Mouse (Mus musculus): ENCODE measurements at regions not wholly inside any gene's neighbourhood (a gene's known extent, or its start where the extent isn't known, plus 50 kb on each side); places are given as distances from the start of the nearest gene placed in this dataset.

DNA sequence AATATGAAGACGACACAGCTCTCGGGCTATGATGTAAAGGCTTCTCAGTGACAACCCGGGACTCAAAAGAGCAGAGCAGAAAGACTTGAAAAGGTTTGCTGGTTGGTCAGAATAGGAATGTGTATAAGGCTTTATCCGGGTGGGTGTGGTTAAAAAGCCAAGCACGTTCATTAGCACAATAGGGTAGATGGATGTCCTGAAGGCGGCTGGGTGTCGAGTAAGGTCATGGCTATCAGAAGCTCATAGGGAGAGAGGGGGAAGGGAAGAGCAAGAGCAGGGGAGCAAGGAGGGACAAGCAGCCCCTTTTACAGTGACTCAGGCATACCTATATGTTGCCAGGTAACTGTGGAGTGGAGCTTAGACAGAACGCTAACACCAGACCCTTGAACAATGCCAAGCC is 54.3 kb upstream of the Tmem150c start:
- TF ChIP-seq POLR2A (IDR thresholded peaks at IDR 0.05; ENCODE audit: low read depth, low read length), result no peak
- TF ChIP-seq CTCF (IDR thresholded peaks at IDR 0.05; ENCODE audit: borderline replicate concordance, insufficient read depth, low read length), result no peak
- H3K4me1 ChIP-seq (ENCODE audit: control insufficient read depth, insufficient read depth, low read length), result no peaks in the 10 kb centered on the region
- no peak overlapping the region for H3K27ac ChIP-seq (ENCODE audit: insufficient read depth, low read length)
- H3K4me3 ChIP-seq (ENCODE audit: insufficient read depth, low read length), result no peak overlapping the region

DNA sequence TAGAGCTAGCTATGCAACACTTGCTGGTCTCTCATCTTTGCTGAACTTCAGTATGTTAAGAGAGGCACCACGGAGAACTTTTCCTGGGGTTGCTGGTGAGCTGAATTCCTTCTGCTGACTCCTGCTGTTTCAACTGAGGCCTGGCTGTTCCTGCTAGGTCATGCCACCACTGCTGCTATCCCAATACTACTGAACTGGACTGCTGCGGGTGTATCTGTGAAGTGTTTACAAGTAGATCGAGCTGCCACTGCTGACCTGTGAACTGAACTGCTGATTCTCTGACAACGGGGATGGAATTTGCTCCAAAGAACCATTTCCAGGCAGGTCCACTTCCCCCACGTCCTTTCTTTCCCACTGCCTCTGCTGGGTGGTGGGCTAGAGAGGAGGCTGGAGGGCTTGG is 51.1 kb upstream of the Tmem150c start:
- Histone ChIP-seq H3K4me3 (ENCODE audit: insufficient read depth, low read length) (no peak overlapping the region), H3K27ac (ENCODE audit: insufficient read depth, low read length) (no peak overlapping the region), H3K4me1 (ENCODE audit: control insufficient read depth, insufficient read depth, low read length) (no peaks in the 10 kb centered on the region)
- TF ChIP-seq CTCF (IDR thresholded peaks at IDR 0.05; ENCODE audit: borderline replicate concordance, insufficient read depth, low read length), result no peak
- no peak for TF ChIP-seq POLR2A (IDR thresholded peaks at IDR 0.05; ENCODE audit: low read depth, low read length)

Data from embryonic fibroblast, embryonic 13.5 days (primary cell).